Mouse (Mus musculus) liver, embryonic 11.5 days (tissue): ENCODE data around the gene Lbx1. TPM values are rescaled to one million over a fixed set of nuclear protein-coding genes. Genes with fewer than 3 reads are reported as not detected.

Experiments used
- ATAC-seq: fragments of 200-750 bp; cut with Nextera tagmentation; replicated peaks from 2 replicates; pipeline ENCODE4 v1.8.0; 2017; ENCODE audit warnings: moderate number of reproducible peaks, mild to moderate bottlenecking, moderate TSS enrichment, moderate library complexity; ENCODE audit not compliant: low FRiP score
- DNase-seq: peaks from one replicate; pipeline ENCODE4 v3.0.0-alpha.2; 2017; ENCODE audit warnings: low spot score
- H3K27ac ChIP-seq: fragments of 300-500 bp; sonication (generic); 2 replicates; pipeline ENCODE4 v1.5.1; 2014; ENCODE audit warnings: mild to moderate bottlenecking, low read depth, low read length, control low read depth
- H3K27me3 ChIP-seq: fragments of 300-500 bp; sonication (generic); replicated peaks from 2 replicates; pipeline ENCODE4 v1.6.1; 2014; ENCODE audit warnings: low read length, mixed read lengths; ENCODE audit not compliant: control insufficient read depth, insufficient read depth
- H3K36me3 ChIP-seq: fragments of 300-500 bp; sonication (generic); 2 replicates; pipeline ENCODE4 v1.6.1; 2014; ENCODE audit warnings: mild to moderate bottlenecking, low read length, moderate library complexity, mixed read lengths; ENCODE audit not compliant: control insufficient read depth, insufficient read depth
- H3K4me1 ChIP-seq: fragments of 300-500 bp; sonication (generic); replicated peaks from 2 replicates; pipeline ENCODE4 v1.6.1; 2014; ENCODE audit warnings: low read length, mixed read lengths; ENCODE audit not compliant: control insufficient read depth, insufficient read depth
- H3K4me2 ChIP-seq: fragments of 300-500 bp; sonication (generic); 2 replicates; pipeline ENCODE4 v1.6.1; 2014; ENCODE audit warnings: mild to moderate bottlenecking, control low read depth, moderate library complexity
- H3K4me3 ChIP-seq: fragments of 300-500 bp; sonication (generic); 2 replicates; pipeline ENCODE4 v1.5.1; 2014; ENCODE audit warnings: low read depth, low read length, control low read depth
- H3K9ac ChIP-seq: fragments of 300-500 bp; sonication (generic); 2 replicates; pipeline ENCODE4 v1.6.1; 2014; ENCODE audit warnings: low read depth, low read length, control low read depth
- H3K9me3 ChIP-seq: fragments of 300-500 bp; sonication (generic); 2 replicates; pipeline ENCODE4 v1.6.1; 2016; ENCODE audit warnings: low read length, inconsistent platforms, mixed read lengths; ENCODE audit not compliant: control insufficient read depth
- WGBS: fragments of 180-500 bp; shearing (Covaris S2); extraction: QIAGEN DNeasy Blood & Tissue Kit; methylation state at CpG from one replicate; pipeline ENCODE4 v1.1.7; 2014; 5-methylcytosine and 5-hydroxymethylcytosine counted together
- polyA plus RNA-seq: library from polyadenylated mRNA; unstranded; fragments of >200 nt; fragmentation: Nextera tagmentation; extraction: Ambion mirVana; gene quantifications from 2 replicates; pipeline ENCODE4 v1.2.1, GENCODE M21; 2014

Gene Lbx1
- polyA plus RNA-seq, result 0.14 and 0.58 TPM in 2 replicates

- peak within 1 kb of the TSS; percentile 10 for H3K4me3 ChIP-seq
- peaks cover 99% of the 10 kb centered on the region for H3K27me3 ChIP-seq
- H3K36me3 ChIP-seq, result no peaks in the 10 kb centered on the region
- peak within 1 kb of the TSS; percentile 56 for H3K4me2 ChIP-seq
- DNase-seq, result no peak
- WGBS, result under 1% methylated on average over 30 of the region's 30 CpGs
- peaks cover 9% of the 10 kb centered on the region for H3K4me1 ChIP-seq
- H3K9me3 ChIP-seq, result no peaks in the 10 kb centered on the region
- H3K9ac ChIP-seq, result no peak within 1 kb of the TSS
- no peak within 1 kb of the TSS for H3K27ac ChIP-seq
- ATAC-seq, result no peak
These were observed at the start of gene Lbx1 for GRCm38 (mm10) chr19:45235766-45236362. TSS of gene Lbx1 (minus strand) at chr19:45235812.

GRCm38 (mm10) chr19:45283302-45283701 lies 47.7 kb upstream of the Lbx1 start:
- H3K27me3 ChIP-seq, result peaks cover 19% of the 10 kb centered on the region
- no peak overlapping the region for H3K9ac ChIP-seq
- no peaks in the 10 kb centered on the region for H3K4me1 ChIP-seq
- ATAC-seq (no peak), DNase-seq (no peak)
- H3K4me2 ChIP-seq, result no peak overlapping the region
- H3K4me3 ChIP-seq, result no peak overlapping the region
- 10% methylated on average over 10 of the region's 10 CpGs for WGBS
- H3K9me3 ChIP-seq, result no peaks in the 10 kb centered on the region
- H3K36me3 ChIP-seq, result no peaks in the 10 kb centered on the region
- H3K27ac ChIP-seq, result no peak overlapping the region

GRCm38 (mm10) chr19:45276196-45276595 lies 40.6 kb upstream of the Lbx1 start:
- no peak overlapping the region for H3K4me2 ChIP-seq
- H3K4me3 ChIP-seq, result no peak overlapping the region
- no peak overlapping the region for H3K9ac ChIP-seq
- DNase-seq (no peak), ATAC-seq (no peak)
- peaks cover 13% of the 10 kb centered on the region for H3K27me3 ChIP-seq
- no peaks in the 10 kb centered on the region for H3K9me3 ChIP-seq
- H3K27ac ChIP-seq, result no peak overlapping the region
- WGBS, result 64% methylated on average over 4 of the region's 4 CpGs
- H3K4me1 ChIP-seq, result no peaks in the 10 kb centered on the region; the same call in 1 of the 2 replicates
- H3K36me3 ChIP-seq, result no peaks in the 10 kb centered on the region

- H3K4me3 ChIP-seq, result no peak overlapping the region
- WGBS, result 32% methylated on average over 10 of the region's 10 CpGs
- no peak overlapping the region for H3K4me2 ChIP-seq
- H3K27ac ChIP-seq, result no peak overlapping the region
- DNase-seq, result no peak
- H3K4me1 ChIP-seq, result no peaks in the 10 kb centered on the region; the same call in 1 of the 2 replicates
- H3K36me3 ChIP-seq, result no peaks in the 10 kb centered on the region
- H3K9ac ChIP-seq, result no peak overlapping the region
- H3K9me3 ChIP-seq, result no peaks in the 10 kb centered on the region
- ATAC-seq, result no peak
- H3K27me3 ChIP-seq, result peaks cover 9% of the 10 kb centered on the region
These were observed 36.4 kb upstream of the Lbx1 start for GRCm38 (mm10) chr19:45271986-45272385.

- Histone ChIP-seq H3K27me3 (peaks cover 9% of the 10 kb centered on the region; the same call in 1 of the 2 replicates), H3K27ac (no peak overlapping the region), H3K9ac (no peak overlapping the region), H3K4me1 (no peaks in the 10 kb centered on the region), H3K9me3 (no peaks in the 10 kb centered on the region), H3K36me3 (no peaks in the 10 kb centered on the region), H3K4me2 (no peak overlapping the region), H3K4me3 (no peak overlapping the region)
- ATAC-seq (no peak), DNase-seq (no peak)
- 68% methylated on average over 10 of the region's 10 CpGs for WGBS
These were observed 27.4 kb upstream of the Lbx1 start for GRCm38 (mm10) chr19:45262995-45263394.

GRCm38 (mm10) chr19:45257414-45258326 lies 22.1 kb upstream of the Lbx1 start:
- Histone ChIP-seq H3K27ac (no peak overlapping the region), H3K4me2 (no peak overlapping the region), H3K27me3 (peaks cover 13% of the 10 kb centered on the region), H3K9ac (no peak overlapping the region), H3K36me3 (no peaks in the 10 kb centered on the region), H3K9me3 (no peaks in the 10 kb centered on the region), H3K4me3 (no peak overlapping the region), H3K4me1 (no peaks in the 10 kb centered on the region)
- DNase-seq (no peak), ATAC-seq (no peak)
- 55% methylated on average over 15 of the region's 15 CpGs for WGBS

GRCm38 (mm10) chr19:45254806-45255205 lies 19.2 kb upstream of the Lbx1 start:
- DNase-seq, result no peak
- Histone ChIP-seq H3K4me1 (no peaks in the 10 kb centered on the region), H3K36me3 (no peaks in the 10 kb centered on the region), H3K27me3 (peaks cover 19% of the 10 kb centered on the region), H3K4me3 (no peak overlapping the region), H3K9ac (no peak overlapping the region), H3K27ac (no peak overlapping the region), H3K9me3 (no peaks in the 10 kb centered on the region), H3K4me2 (no peak overlapping the region)
- ATAC-seq, result no peak
- 72% methylated on average over 7 of the region's 7 CpGs for WGBS

GRCm38 (mm10) chr19:45252436-45252835 lies 16.8 kb upstream of the Lbx1 start:
- Histone ChIP-seq H3K4me1 (no peaks in the 10 kb centered on the region), H3K9me3 (no peaks in the 10 kb centered on the region), H3K36me3 (no peaks in the 10 kb centered on the region), H3K27ac (no peak overlapping the region), H3K4me3 (no peak overlapping the region), H3K4me2 (no peak overlapping the region), H3K27me3 (peaks cover 16% of the 10 kb centered on the region), H3K9ac (no peak overlapping the region)
- ATAC-seq (no peak), DNase-seq (no peak)
- 44% methylated on average over 3 of the region's 3 CpGs for WGBS
